In the genomic region with DNA sequence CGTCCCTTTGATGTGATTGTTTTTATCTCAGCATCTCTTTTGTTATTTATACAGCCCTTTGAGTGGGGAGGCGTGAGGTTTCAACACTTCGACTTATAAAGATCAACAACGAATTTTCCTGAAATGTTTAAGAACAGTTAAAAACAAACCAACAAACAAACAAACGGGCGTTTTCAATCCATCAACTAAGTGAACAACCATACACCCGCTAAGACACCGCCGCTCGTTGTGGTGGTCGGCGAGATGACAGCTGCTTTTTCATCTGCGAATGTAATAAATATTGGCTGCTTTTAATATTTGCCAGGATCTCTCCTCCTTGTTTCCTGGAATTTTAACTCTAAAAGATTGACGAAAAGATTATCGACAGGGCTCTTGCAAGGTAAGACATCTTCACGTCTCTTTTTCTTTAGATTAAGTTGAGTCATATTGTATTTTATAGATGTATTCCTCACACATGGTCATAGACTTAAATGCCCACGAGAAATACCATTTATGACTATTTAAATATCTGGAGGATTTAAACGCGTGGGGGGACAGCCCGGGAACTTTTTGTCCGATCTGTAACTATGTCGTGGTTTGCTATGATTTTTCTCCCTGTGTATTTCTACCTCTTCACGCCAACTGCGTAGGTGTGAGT, we compare ENCODE assay signal across 12 mouse cellular contexts. TPM values are rescaled to one million over a fixed set of nuclear protein-coding genes. Genes with fewer than 3 reads are reported as not detected.
DNase-seq lines count a peak whose midpoint lies in the region; ATAC-seq lines count a peak whose summit lies in the region.
"Had no signal": no experiment of that assay in that cellular context is flagged by ENCODE, and none has a peak within 500 bp of the region (broad histone marks: within the 10 kb centered on the region; RNA-seq: fewer than 3 reads in every experiment).

No protein-coding gene starts in this region.

- peaks cover 79% of the 10 kb centered on the region for H3K27me3 ChIP-seq in heart, embryonic 10.5 days (ENCODE audit: insufficient read depth, poor library complexity, severe bottlenecking)
- H3K27me3 ChIP-seq in forebrain, embryonic 12.5 days: peaks cover 61% of the 10 kb centered on the region
- peaks cover 64% of the 10 kb centered on the region for H3K27me3 ChIP-seq in limb, embryonic 12.5 days

- H3K9me3 ChIP-seq in heart, embryonic 10.5 days: no peaks in the 10 kb centered on the region
- H3K9me3 ChIP-seq in forebrain, embryonic 12.5 days: no peaks in the 10 kb centered on the region
- no peaks in the 10 kb centered on the region for H3K9me3 ChIP-seq in limb, embryonic 12.5 days

- H3K27ac ChIP-seq in heart, embryonic 10.5 days: no peak overlapping the region
- H3K27ac ChIP-seq in forebrain, embryonic 12.5 days: peak overlapping the region; percentile 92
- H3K27ac ChIP-seq in limb, embryonic 12.5 days: no peak overlapping the region

- peak overlapping the region; percentile 68 for H3K9ac ChIP-seq in forebrain, embryonic 12.5 days
- no peak overlapping the region for H3K9ac ChIP-seq in limb, embryonic 12.5 days (replicated peaks)

- intact Hi-C loops in heart, postnatal 14 days (cut with DNase I): no loop called here

- peak overlapping the region; percentile 61 for H3K4me3 ChIP-seq in heart, embryonic 10.5 days
- H3K4me3 ChIP-seq in forebrain, embryonic 12.5 days (replicated peaks): peak overlapping the region; percentile 49
- H3K4me3 ChIP-seq in limb, embryonic 12.5 days (replicated peaks): peak overlapping the region; percentile 37
- H3K4me3 ChIP-seq: erythroblast, embryonic 14.5 days had no signal

- WGBS in heart, embryonic 10.5 days: 4% methylated on average over 24 of the region's 24 CpGs
- 2% methylated on average over 24 of the region's 24 CpGs for WGBS in forebrain, embryonic 12.5 days
- 4% methylated on average over 24 of the region's 24 CpGs for WGBS in limb, embryonic 12.5 days

- ATAC-seq in forebrain, embryonic 12.5 days (ENCODE audit: low FRiP score): no peak
- no peak for ATAC-seq in limb, embryonic 12.5 days (ENCODE audit: insufficient number of reproducible peaks, insufficient read depth, low FRiP score, low TSS enrichment, low read depth)
- ATAC-seq: activated CD4-positive, CD25-positive, alpha-beta regulatory T cell, adult 4 months had no signal

- peak; percentile 45 for DNase-seq in heart, embryonic 10.5 days (ENCODE audit: low spot score)
- DNase-seq in heart, postnatal 14 days: no peak
- DNase-seq in Muller cell, postnatal 12 days (ENCODE audit: inconsistent ontology term): peak; percentile 6
- DNase-seq in ovary, adult 18-20 months (ENCODE audit: low spot score): no peak
- no peak for DNase-seq in urinary bladder, postnatal 36 days (ENCODE audit: low spot score in 2 of 2)
- no peak for DNase-seq in urinary bladder, adult 18-20 months (ENCODE audit: low spot score in 2 of 2)
- DNase-seq: lung, postnatal 10 days; right cerebral cortex, adult 18-20 months had no signal

- H3K4me2 ChIP-seq in forebrain, embryonic 12.5 days: peak overlapping the region; percentile 62
- peak overlapping the region; percentile 60 for H3K4me2 ChIP-seq in limb, embryonic 12.5 days

- no peaks in the 10 kb centered on the region for H3K36me3 ChIP-seq in heart, embryonic 10.5 days
- H3K36me3 ChIP-seq in forebrain, embryonic 12.5 days (replicated peaks): no peaks in the 10 kb centered on the region
- no peaks in the 10 kb centered on the region for H3K36me3 ChIP-seq in limb, embryonic 12.5 days

- H3K4me1 ChIP-seq in heart, embryonic 10.5 days: peaks cover 22% of the 10 kb centered on the region
- H3K4me1 ChIP-seq in forebrain, embryonic 12.5 days: peaks cover 19% of the 10 kb centered on the region
- H3K4me1 ChIP-seq in limb, embryonic 12.5 days (replicated peaks): peaks cover 21% of the 10 kb centered on the region

RNA-seq across cellular contexts. Expression of gene Nhlh2, which starts 0.9 kb away (rescaled TPM):
- polyA plus RNA-seq in heart, embryonic 10.5 days (2016; fragmentation: Nextera tagmentation; extraction: Ambion mirVana): 0.27 and 0.57 TPM in 2 replicates
- not detected for total RNA-seq in heart, postnatal 14 days (2021)
- 56.4 and 59.5 TPM in 2 replicates for polyA plus RNA-seq in forebrain, embryonic 12.5 days (2016; fragmentation: Nextera tagmentation; extraction: Ambion mirVana)
- polyA plus RNA-seq in limb, embryonic 12.5 days (2016; fragmentation: Nextera tagmentation; extraction: Ambion mirVana): 0.15 and 0.25 TPM in 2 replicates
- polyA plus RNA-seq: activated CD4-positive, CD25-positive, alpha-beta regulatory T cell, adult 4 months; erythroblast, embryonic 14.5 days had no signal

Comparison
In these comparisons a context has a peak if more than half of its experiments do, and no peak if none do; other contexts are left out.
1. DNase-seq: peak in heart, embryonic 10.5 days (single experiment) and Muller cell, postnatal 12 days (single experiment); none in heart, postnatal 14 days (0 of 2), ovary, adult 18-20 months (single experiment), urinary bladder, postnatal 36 days (0 of 2) and urinary bladder, adult 18-20 months (0 of 2).
2. RNA of gene Nhlh2, which starts 0.9 kb away (polyA plus RNA-seq): 56.4 to 59.5 TPM in forebrain, embryonic 12.5 days; 0.27 to 0.57 TPM in heart, embryonic 10.5 days and 0.15 to 0.25 TPM in limb, embryonic 12.5 days; every median in the first group is over 10 times any median in the second.
3. Peak in every context shown above with its lines, with median percentiles within 50 percentile points of each other: H3K4me3 ChIP-seq.